In the genomic region with DNA sequence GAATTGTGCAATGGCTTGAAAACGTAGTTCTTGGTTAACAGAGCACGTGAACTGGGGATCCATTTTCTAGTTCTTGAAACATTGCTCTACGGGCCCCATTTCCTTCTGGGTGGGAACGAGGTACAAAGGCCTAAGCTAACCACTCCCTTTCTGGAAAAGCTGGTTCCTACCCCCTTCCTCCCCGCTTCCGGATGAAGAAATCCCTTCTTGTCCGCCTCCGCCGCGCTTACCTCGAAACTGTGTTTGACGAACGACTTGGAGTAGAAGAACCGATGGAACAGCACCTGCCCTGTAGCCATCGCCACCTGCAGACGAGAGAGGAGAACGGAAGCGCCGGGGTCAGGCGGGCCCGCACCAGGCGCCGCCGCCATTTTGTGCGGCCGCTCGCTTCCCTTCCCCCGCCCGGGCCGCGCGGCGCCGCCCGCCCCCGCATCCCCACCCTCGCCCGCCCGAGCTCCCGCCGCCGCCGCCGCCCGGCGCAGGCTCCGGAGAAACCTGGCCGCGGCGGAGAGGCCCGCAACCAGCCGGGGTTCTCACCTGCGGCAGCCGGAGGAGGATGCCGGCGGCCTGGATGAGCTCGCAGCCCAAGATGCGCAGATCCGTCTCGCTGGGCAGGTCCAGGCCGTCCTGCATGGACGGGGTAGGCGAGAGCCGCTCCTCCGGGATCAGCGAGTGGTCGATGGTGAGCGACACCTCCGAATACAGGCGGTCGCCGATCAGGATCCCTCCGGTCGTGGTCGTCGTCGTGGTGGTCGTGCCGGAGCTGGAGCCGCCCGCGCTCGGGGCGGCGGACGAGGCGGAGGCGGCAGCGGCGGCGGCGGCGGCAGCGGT, we compare ENCODE assay signal across 8 mouse cellular contexts. TPM values are rescaled to one million over a fixed set of nuclear protein-coding genes. Genes with fewer than 3 reads are reported as not detected.
DNase-seq lines count a peak whose midpoint lies in the region; ATAC-seq and TF ChIP-seq lines count a peak whose summit lies in the region.

No protein-coding gene starts in this region.

- ATAC-seq in heart, embryonic 11.5 days (replicated peaks; ENCODE audit: insufficient number of reproducible peaks, low FRiP score, low TSS enrichment): peak; percentile 73
- ATAC-seq in kidney, embryonic 15.5 days (replicated peaks; ENCODE audit: low FRiP score): peak; percentile 77
- ATAC-seq in liver, embryonic 13.5 days (ENCODE audit: low read depth): peak; percentile 68
- peak; percentile 80 for ATAC-seq in stomach, embryonic 15.5 days (ENCODE audit: insufficient read depth, low FRiP score, low read depth)

- peak overlapping the region; percentile 100 for H3ac ChIP-seq in C2C12 (ENCODE audit: control insufficient read depth, insufficient read length, low read depth)

- peak overlapping the region; percentile 97 for H3K27ac ChIP-seq in embryonic fibroblast, embryonic 13.5 days (ENCODE audit: insufficient read depth, low read length)
- peak overlapping the region; percentile 100 for H3K27ac ChIP-seq in heart, embryonic 11.5 days (ENCODE audit: low read depth, low read length)
- H3K27ac ChIP-seq in kidney, embryonic 15.5 days: peak overlapping the region; percentile 100
- peak overlapping the region; percentile 99 for H3K27ac ChIP-seq in liver, embryonic 13.5 days
- peak overlapping the region; percentile 100 for H3K27ac ChIP-seq in stomach, embryonic 15.5 days

- peaks cover 49% of the 10 kb centered on the region for H3K79me3 ChIP-seq in C2C12 (ENCODE audit: low read depth)

- WGBS in heart, embryonic 11.5 days (ENCODE audit: insufficient replicate concordance): under 1% methylated on average over 78 of the region's 94 CpGs
- WGBS in kidney, embryonic 15.5 days: under 1% methylated on average over 93 of the region's 94 CpGs
- under 1% methylated on average over 78 of the region's 94 CpGs for WGBS in liver, embryonic 13.5 days (ENCODE audit: insufficient replicate concordance)
- under 1% methylated on average over 94 of the region's 94 CpGs for WGBS in stomach, embryonic 15.5 days

- peaks cover 62% of the 10 kb centered on the region for H3K79me2 ChIP-seq in C2C12 (ENCODE audit: control insufficient read depth, insufficient read depth)

- H3K4me3 ChIP-seq in C2C12 (ENCODE audit: insufficient read depth, poor library complexity, severe bottlenecking): peak overlapping the region; percentile 89
- peak overlapping the region; percentile 75 for H3K4me3 ChIP-seq in embryonic fibroblast, embryonic 13.5 days (ENCODE audit: insufficient read depth, low read length)
- H3K4me3 ChIP-seq in heart, embryonic 11.5 days (ENCODE audit: low read depth, low read length): peak overlapping the region; percentile 99
- peak overlapping the region; percentile 97 for H3K4me3 ChIP-seq in kidney, embryonic 15.5 days (replicated peaks)
- H3K4me3 ChIP-seq in liver, embryonic 13.5 days (replicated peaks): peak overlapping the region; percentile 99
- H3K4me3 ChIP-seq in stomach, embryonic 15.5 days (replicated peaks): peak overlapping the region; percentile 98

- H3K4me1 ChIP-seq in embryonic fibroblast, embryonic 13.5 days (ENCODE audit: control insufficient read depth, insufficient read depth, low read length): peaks cover 6% of the 10 kb centered on the region
- peaks cover 19% of the 10 kb centered on the region for H3K4me1 ChIP-seq in heart, embryonic 11.5 days (ENCODE audit: control insufficient read depth, insufficient read depth, low read length)
- peaks cover 32% of the 10 kb centered on the region for H3K4me1 ChIP-seq in kidney, embryonic 15.5 days
- peaks cover 75% of the 10 kb centered on the region for H3K4me1 ChIP-seq in liver, embryonic 13.5 days (replicated peaks)
- peaks cover 14% of the 10 kb centered on the region for H3K4me1 ChIP-seq in stomach, embryonic 15.5 days

- peak; percentile 24 to 47 for DNase-seq in adrenal gland, postnatal 4 days (ENCODE audit: low spot score in 2 of 2)
- DNase-seq in liver, embryonic 13.5 days: peak; percentile 38
- DNase-seq in naive thymus-derived CD4-positive, alpha-beta T cell, adult 2 months (ENCODE audit: low read depth): peak; percentile 86

- H3K9ac ChIP-seq in heart, embryonic 11.5 days (ENCODE audit: low read depth, low read length): peak overlapping the region; percentile 100
- peak overlapping the region; percentile 99 for H3K9ac ChIP-seq in kidney, embryonic 15.5 days
- H3K9ac ChIP-seq in liver, embryonic 13.5 days: peak overlapping the region; percentile 100
- H3K9ac ChIP-seq in stomach, embryonic 15.5 days: peak overlapping the region; percentile 96

- H3K36me3 ChIP-seq in C2C12 (ENCODE audit: control insufficient read depth, insufficient read depth): peaks cover 47% of the 10 kb centered on the region
- H3K36me3 ChIP-seq in heart, embryonic 11.5 days (ENCODE audit: control insufficient read depth, insufficient read depth, low read length): peaks cover 12% of the 10 kb centered on the region
- H3K36me3 ChIP-seq in kidney, embryonic 15.5 days: peaks cover 32% of the 10 kb centered on the region
- peaks cover 37% of the 10 kb centered on the region for H3K36me3 ChIP-seq in liver, embryonic 13.5 days
- peaks cover 11% of the 10 kb centered on the region for H3K36me3 ChIP-seq in stomach, embryonic 15.5 days

- H3K27me3 ChIP-seq in C2C12 (ENCODE audit: control insufficient read depth, insufficient read depth, insufficient read length): no peaks in the 10 kb centered on the region
- H3K27me3 ChIP-seq in heart, embryonic 11.5 days (ENCODE audit: control insufficient read depth, insufficient read depth, low read length): no peaks in the 10 kb centered on the region
- no peaks in the 10 kb centered on the region for H3K27me3 ChIP-seq in kidney, embryonic 15.5 days
- H3K27me3 ChIP-seq in liver, embryonic 13.5 days: no peaks in the 10 kb centered on the region
- no peaks in the 10 kb centered on the region for H3K27me3 ChIP-seq in stomach, embryonic 15.5 days (replicated peaks)

- TF ChIP-seq CTCF in C2C12 (IDR thresholded peaks at IDR 0.05; ENCODE audit: control insufficient read depth, insufficient read depth, insufficient read length): no peak
- no peak for TF ChIP-seq CTCF in embryonic fibroblast, embryonic 13.5 days (IDR thresholded peaks at IDR 0.05; ENCODE audit: borderline replicate concordance, insufficient read depth, low read length)

- H3K4me2 ChIP-seq in heart, embryonic 11.5 days: peak overlapping the region; percentile 94
- H3K4me2 ChIP-seq in kidney, embryonic 15.5 days: peak overlapping the region; percentile 81
- H3K4me2 ChIP-seq in liver, embryonic 13.5 days: peak overlapping the region; percentile 86
- peak overlapping the region; percentile 66 for H3K4me2 ChIP-seq in stomach, embryonic 15.5 days

- H3K9me3 ChIP-seq in heart, embryonic 11.5 days (replicated peaks; ENCODE audit: control insufficient read depth, low read length): no peaks in the 10 kb centered on the region
- no peaks in the 10 kb centered on the region for H3K9me3 ChIP-seq in kidney, embryonic 15.5 days (replicated peaks)
- H3K9me3 ChIP-seq in liver, embryonic 13.5 days (replicated peaks): no peaks in the 10 kb centered on the region
- no peaks in the 10 kb centered on the region for H3K9me3 ChIP-seq in stomach, embryonic 15.5 days

- peak; percentile 43; the same call in 1 of the 2 replicates for TF ChIP-seq POLR2A in embryonic fibroblast, embryonic 13.5 days (IDR thresholded peaks at IDR 0.05; ENCODE audit: low read depth, low read length)

TF ChIP-seq in C2C12, 6 proteins besides CTCF, POLR2A, EP300 and RAD21:
- no peak for TF ChIP-seq MAX (IDR thresholded peaks at IDR 0.05)
- no peak for TF ChIP-seq MYOG (IDR thresholded peaks at IDR 0.05; ENCODE audit: control insufficient read depth, extremely low read depth, insufficient read length)
- no peak for TF ChIP-seq CEBPB (IDR thresholded peaks at IDR 0.05; ENCODE audit: low read depth)
- no peak for TF ChIP-seq USF1 (IDR thresholded peaks at IDR 0.05; ENCODE audit: low read depth)
- no peak for TF ChIP-seq MYOD1 (IDR thresholded peaks at IDR 0.05; ENCODE audit: control insufficient read depth, insufficient read length, low read depth)
- TF ChIP-seq FOSL1 (IDR thresholded peaks at IDR 0.05; ENCODE audit: insufficient read depth, low read length, poor library complexity, severe bottlenecking): no peak

RNA-seq across cellular contexts. Expression of a gene that starts 0.6 kb away (rescaled TPM):
- 12.5 TPM for polyA plus RNA-seq in C2C12 (2012; fragmentation: generic; extraction: Trizol)
- total RNA-seq in adrenal gland, postnatal 4 days (2021): 100 to 1,000 TPM; 109 to 117 TPM
- polyA plus RNA-seq in embryonic fibroblast, embryonic 13.5 days (2011; ENCODE audit: insufficient read length, low read depth, missing spikeins): 94.5 and 115 TPM in 2 replicates
- 91.5 and 97.7 TPM in 2 replicates for polyA plus RNA-seq in heart, embryonic 11.5 days (2014; fragmentation: Nextera tagmentation; extraction: Ambion mirVana)
- 99.6 and 101 TPM in 2 replicates for polyA plus RNA-seq in kidney, embryonic 15.5 days (2015; fragmentation: Nextera tagmentation; extraction: Ambion mirVana)
- 49.9 and 54.6 TPM in 2 replicates for polyA plus RNA-seq in liver, embryonic 13.5 days (2015; fragmentation: Nextera tagmentation; extraction: Ambion mirVana)
- polyA plus RNA-seq in stomach, embryonic 15.5 days (2015; fragmentation: Nextera tagmentation; extraction: Ambion mirVana): 109 and 110 TPM in 2 replicates

Comparison
In these comparisons a context has a peak if more than half of its experiments do, and no peak if none do; other contexts are left out.
1. Peak in every context shown above with its lines: DNase-seq, ATAC-seq, H3K4me3 ChIP-seq and H3K27ac ChIP-seq.
2. DNase-seq: peak in every context shown above with its lines; median percentile 86 in naive thymus-derived CD4-positive, alpha-beta T cell, adult 2 months; 38 in liver, embryonic 13.5 days; 36 in adrenal gland, postnatal 4 days.